Mouse (Mus musculus) CH12F3 (cell line): Measurements from ENCODE around the gene Stra6l.

ENCODE experiments used
- in situ Hi-C: fragments of 300-500 bp; cut with MboI; formaldehyde crosslinking; loops from 2 replicates; pipeline ENCODE4 v1.14.3; 2020; ENCODE audit warnings: low sequenced_read_pairs

Gene Stra6l

GRCm38 (mm10) chr4:45911256-45911655 is 62.8 kb downstream of the Stra6l start:
- in situ Hi-C loops, result no loop called here

- in situ Hi-C loops, result no loop called here
These were observed 63.4 kb downstream of the Stra6l start for GRCm38 (mm10) chr4:45911876-45912275.

GRCm38 (mm10) chr4:45917091-45917490 is 68.6 kb downstream of the Stra6l start:
- in situ Hi-C loops, result no loop called here

GRCm38 (mm10) chr4:45921663-45922435 is 73.4 kb downstream of the Stra6l start:
- in situ Hi-C loops, result no loop called here

- in situ Hi-C loops, result no loop called here
These were observed 75.5 kb downstream of the Stra6l start for GRCm38 (mm10) chr4:45924011-45924410.

- in situ Hi-C loops, result no loop called here
These were observed 80.1 kb downstream of the Stra6l start for GRCm38 (mm10) chr4:45928561-45928960.
